Mouse (Mus musculus): ENCODE measurements around the gene Ccnt2.
"Not testable (repeated sequence)": the region's sequence is repeated elsewhere in the genome, so short reads cannot be mapped to it uniquely, and the experiment has no call there.

Gene Ccnt2

DNA sequence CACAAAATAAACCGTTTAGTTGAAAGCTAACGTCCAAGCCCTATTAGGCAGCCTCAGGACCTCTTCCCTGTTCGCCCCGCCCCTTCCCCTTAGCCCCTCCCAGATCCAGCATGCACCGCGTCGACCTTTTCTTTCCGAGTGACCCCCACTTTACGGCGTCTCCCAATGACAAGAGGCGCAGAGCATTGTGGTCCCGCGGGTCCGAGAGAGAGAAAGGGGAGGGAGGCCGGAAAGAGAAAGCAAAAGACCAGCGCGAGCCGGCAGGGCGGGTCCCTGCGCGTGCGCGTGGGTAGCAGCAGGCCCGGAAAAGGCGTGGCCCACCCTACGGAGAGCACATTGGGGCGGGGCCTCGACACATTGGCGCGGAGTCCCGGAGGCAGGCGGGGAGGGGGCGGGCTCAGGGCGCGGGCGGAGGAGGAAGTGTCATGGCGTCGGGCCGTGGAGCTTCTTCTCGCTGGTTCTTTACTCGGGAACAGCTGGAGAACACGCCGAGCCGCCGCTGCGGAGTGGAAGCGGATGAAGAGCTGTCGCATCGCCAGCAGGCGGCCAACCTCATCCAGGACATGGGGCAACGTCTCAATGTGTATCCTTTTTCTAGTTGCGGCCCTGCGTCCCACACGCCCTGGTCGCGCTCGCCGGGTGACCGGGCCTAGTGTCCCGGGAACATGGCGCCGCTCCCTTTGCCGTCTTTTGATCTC is at the start of gene Ccnt2:
Gene Ccnt2, plus strand, starts transcription at position 362 of the 698 bp plus-strand sequence.
- DNase-seq: peak; percentile 99

- no peak for DNase-seq
These were observed 44.9 kb upstream of the Ccnt2 start, which contains the start of gene Acmsd for GRCm38 (mm10) chr1:127729096-127729495. Gene Acmsd (plus strand): TSS chr1:127729413.

DNA sequence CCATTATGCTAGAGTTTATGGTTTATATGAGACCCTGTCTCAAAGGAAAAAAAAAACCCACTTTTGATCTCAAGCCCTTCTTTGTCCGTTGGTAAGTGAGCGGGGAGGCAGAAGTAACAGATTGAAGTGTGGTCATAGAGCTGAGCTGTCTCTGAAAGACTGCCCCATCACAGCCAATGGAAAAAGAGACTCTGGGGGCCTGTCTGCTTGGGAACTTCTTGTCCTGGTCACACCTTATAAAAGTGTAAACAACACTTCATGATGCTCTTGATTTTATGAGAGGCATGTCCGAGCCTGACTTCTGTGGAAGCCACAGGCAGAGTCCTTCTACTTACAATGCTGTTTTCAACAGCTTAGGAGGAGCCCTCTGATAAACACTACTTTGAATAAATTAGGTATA is 42.9 kb upstream of the Ccnt2 start:
- DNase-seq: no peak

- DNase-seq: no peak
These were observed 41.5 kb upstream of the Ccnt2 start for GRCm38 (mm10) chr1:127732435-127732834.

- no peak for DNase-seq
These were observed 41.1 kb upstream of the Ccnt2 start for GRCm38 (mm10) chr1:127732841-127733240.

DNA sequence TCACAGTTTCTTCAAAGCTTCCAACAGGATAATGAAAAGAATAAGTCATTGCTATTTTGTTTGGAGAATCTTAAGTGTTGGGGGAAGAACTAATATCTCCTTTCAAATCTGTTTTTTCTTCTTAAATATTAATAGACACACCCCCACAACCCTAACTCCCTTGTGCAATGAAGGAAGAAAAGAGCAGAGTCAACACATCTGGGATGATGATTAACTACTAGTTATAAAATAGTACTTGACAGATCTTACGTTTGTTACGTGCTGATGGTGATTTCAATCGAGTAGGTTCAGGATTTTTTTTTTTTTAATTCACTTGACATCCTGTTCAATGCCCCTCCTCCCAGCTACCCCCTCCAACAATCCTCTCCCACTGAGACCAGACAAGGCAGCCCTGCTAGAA is 38.6 kb upstream of the Ccnt2 start:
- no peak for DNase-seq

GRCm38 (mm10) chr1:127750401-127751102 is 23.4 kb upstream of the Ccnt2 start:
- no peak for DNase-seq

DNA sequence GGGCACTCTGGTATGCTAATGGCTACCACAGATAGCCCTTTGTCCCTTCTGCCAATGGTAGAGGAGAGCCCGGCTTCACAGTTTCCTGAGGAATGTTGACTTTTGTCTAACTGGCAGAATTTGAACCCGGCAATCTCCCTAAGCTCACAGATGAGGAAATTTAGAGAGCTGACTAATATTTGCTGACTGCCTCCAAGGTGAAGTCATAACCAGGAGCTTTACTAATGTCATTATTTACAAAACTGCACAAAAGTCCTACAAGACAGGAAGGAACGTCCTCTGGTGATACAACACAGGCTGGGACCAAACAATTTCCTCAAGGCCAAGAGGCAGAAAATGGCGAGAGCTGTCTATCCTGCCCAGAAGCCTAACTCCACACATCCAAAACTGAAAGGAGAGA is 18.2 kb upstream of the Ccnt2 start:
- DNase-seq: no peak

DNA sequence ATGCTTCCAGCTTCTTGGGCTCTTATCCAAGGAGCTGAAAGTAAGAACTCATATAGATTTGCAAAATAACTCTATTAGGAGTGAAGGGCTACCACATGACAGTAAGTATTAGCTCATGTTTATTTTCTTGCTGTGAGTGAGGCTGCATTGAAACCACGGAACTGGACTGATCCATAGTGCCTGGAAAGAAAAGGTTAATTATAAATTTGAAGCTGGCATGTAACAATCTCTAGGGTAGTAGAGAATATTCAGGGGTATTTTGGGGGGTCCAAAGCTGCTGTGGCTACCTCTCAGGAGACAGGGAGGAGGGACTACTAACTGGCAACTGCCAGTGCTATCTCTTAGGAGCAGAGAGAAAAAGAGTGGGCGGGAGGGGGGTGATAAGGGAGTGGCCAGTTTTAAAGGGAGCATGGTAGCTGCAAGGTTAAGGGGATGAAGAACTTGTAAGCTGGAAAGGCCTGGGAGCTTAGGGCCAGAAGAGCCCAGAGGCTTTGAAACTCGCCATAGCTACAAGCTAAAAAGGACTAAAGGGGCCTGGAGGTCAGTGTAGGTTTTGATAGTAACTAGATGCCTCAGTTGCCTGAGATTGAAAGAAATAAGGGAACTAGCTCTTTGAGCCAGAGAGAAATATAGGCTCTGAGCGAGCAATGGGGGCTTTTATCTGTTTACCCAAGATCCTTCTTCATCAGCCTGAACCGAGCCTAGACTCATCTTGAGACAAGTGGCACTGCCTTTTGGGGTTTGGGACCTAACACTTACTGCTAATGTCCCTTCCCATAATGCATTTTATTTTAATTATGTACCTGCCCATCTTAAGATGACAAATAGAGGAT is 17.4 kb upstream of the Ccnt2 start:
- DNase-seq: no peak

DNA sequence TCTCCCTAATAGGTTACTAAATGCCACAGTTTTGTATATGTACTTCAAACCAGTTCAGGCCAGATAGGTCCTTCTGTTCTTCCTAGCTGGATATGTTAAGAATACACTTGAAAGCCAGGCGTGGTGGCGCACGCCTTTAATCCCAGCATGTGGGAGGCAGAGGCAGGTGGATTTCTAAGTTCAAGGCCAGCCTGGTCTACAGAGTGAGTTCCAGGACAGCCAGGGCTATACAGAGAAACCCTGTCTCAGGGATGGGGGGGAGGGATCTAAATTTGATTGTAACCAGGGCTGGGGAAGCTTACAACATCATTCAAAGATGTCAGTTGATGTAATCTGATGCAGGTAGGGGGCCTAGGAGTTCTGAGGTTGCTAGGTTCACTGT is 16.8 kb upstream of the Ccnt2 start:
- DNase-seq: not testable (repeated sequence)

DNA sequence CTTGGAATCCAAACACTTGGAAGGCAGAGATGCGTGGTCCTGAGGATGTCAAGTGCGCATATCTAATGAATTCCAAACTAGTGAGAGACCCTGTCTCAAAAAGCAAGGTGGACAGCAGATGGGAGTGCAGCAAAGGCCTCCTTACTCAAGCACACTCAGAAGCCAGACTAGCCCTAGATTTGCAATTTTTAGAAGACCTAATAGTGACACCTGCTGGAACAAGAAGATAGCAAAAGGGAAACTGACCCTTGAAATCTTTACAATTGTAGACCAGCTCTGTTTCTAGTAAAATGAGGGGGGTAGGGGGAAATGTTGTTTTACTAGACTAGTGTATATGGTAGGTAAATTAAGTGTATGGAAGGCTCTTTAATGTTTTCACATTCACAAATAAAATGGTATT is 8.5 kb upstream of the Ccnt2 start:
- no peak for DNase-seq

GRCm38 (mm10) chr1:127766741-127767140 is 7.2 kb upstream of the Ccnt2 start:
- DNase-seq: no peak

DNA sequence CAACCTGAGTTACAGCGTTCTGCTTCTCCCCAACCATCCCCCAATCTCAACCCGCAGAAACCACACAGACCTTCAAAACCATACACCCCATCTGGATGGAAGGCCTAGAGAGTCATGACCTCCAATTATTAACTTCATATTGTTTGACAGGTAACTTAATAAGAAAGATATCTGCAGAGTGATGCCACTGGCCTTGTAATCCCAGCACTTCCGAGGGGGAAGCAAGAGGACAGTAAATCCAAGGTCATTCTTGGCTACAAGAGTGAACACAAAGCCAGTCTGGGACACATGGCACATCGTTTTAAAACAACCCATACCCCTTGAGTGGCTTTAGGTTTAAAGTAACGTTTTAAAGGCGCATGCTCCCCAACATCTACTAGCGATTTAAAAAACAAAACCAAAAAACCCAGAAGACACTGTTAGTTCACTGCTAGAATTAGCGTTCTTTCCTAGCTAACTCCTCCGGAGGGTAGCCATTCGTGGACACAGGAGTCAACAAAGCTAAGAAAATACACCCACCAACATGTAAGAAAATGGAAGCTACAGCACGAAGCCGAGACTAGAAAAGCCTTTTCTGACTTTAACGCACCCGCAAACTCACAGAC is 664 bp upstream of the Ccnt2 start:
- DNase-seq: peak in 1 of 2 experiments; percentile 9

DNA sequence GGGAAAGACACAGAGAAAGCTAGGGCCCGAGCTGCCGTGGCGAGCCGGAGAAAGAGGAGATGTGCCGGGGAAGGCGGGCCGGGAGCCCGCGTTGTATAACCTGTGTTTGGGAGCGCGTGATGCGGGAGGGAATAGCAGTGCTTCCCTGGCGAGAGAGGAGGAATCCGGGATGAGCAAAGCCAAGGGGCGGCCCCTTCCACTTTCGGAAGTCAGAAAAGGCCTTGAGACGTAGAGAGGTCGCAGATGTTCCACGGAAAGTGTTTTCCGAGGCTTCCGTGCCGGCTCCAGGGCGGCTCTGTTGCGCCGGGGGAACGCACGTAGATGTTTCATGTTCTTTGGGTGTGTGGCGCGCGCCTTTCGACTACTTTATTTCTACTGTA is 527 bp downstream of the Ccnt2 start:
- DNase-seq: peak in 1 of 2 experiments; percentile 66

GRCm38 (mm10) chr1:127775206-127775720 is 1.3 kb downstream of the Ccnt2 start:
- DNase-seq: no peak

- no peak for DNase-seq
These were observed 2.3 kb downstream of the Ccnt2 start for GRCm38 (mm10) chr1:127776246-127776645.

- no peak for DNase-seq
These were observed 4.6 kb downstream of the Ccnt2 start for GRCm38 (mm10) chr1:127778611-127779010.

DNA sequence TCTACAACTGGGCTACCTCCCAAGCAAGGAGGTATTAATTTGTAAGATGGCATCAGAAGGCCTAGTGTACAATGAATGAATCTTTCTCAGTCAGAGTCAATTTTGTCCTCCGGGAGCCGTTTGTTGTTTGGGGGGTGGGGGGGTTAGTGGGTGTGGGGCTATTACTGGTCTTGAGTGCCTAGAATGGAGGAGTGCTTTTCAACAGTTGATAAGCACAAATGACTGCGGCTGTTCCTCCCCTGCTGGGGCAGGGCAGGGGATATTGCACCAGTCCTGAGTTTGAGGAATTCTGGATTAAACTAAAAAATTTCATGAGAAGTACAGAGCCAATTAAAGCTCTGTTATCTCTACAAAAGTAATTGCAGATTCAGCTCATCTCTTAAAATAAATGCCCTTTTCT is 6.2 kb downstream of the Ccnt2 start:
- DNase-seq: no peak

DNA sequence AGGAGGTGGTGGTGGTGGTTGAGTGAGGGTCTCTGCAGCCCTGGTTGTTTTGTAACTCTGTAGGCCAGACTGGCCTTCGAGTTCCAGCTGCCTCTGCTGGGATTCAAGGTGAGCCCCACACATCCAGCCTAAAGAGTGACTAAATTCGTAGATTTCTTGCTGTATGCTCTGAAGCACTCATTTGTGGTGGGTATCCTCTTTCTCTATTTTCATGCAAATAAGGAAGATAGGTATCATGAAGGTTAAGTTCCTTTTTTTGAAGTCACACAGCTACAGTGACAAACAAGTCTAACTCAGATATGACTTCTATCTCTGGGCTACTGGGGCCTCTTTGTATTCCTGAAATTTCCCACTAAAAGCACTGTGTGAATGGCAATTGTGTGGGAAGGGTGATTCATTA is 6.9 kb downstream of the Ccnt2 start:
- no peak for DNase-seq

- DNase-seq: no peak
These were observed 9.9 kb downstream of the Ccnt2 start for GRCm38 (mm10) chr1:127783862-127784261.

GRCm38 (mm10) chr1:127785882-127786281 is 11.9 kb downstream of the Ccnt2 start:
- DNase-seq: no peak

GRCm38 (mm10) chr1:127788943-127789342 is 15.0 kb downstream of the Ccnt2 start:
- DNase-seq: no peak

DNA sequence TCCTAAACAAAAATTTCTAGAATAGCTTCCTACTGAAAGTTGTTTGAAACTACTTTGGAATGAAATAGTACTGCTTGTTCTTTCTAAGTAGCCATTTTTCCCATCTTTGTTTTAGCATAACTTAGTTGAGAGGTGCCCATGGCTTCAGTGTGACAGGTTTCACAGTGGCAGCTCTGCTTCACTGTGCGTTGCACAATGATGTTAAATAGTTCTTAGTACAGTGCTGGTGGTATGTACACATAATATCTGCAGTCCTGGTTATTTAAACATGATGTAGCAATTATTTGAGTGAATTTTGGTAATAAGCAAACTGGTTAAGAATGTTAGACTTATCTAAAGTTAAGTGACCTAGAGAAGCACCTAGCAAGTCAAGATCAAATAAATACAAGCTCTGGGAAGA is 19.5 kb downstream of the Ccnt2 start:
- no peak for DNase-seq
